Mouse (Mus musculus): ENCODE measurements around the gene Rab26.

GRCm38 (mm10) chr17:24514270-24515257 is 19.4 kb downstream of the Rab26 start:
- no peak for TF ChIP-seq CTCF (IDR thresholded peaks at IDR 0.05; ENCODE audit: borderline replicate concordance, insufficient read depth, low read depth, low read length)
- no peak for TF ChIP-seq POLR2A (IDR thresholded peaks at IDR 0.05; ENCODE audit: borderline replicate concordance, insufficient read depth, low read length)

Data from cerebellum, adult 2 months (tissue).